Mouse (Mus musculus) kidney, postnatal 4 days (tissue): ENCODE results near the gene Fntb.

ENCODE experiments used
- DNase-seq, 2 experiments: peaks; one replicate each; pipeline ENCODE4 v3.0.0; 2021; ENCODE audit warnings: mixed read lengths in 2 of 2

Fntb gene

DNA sequence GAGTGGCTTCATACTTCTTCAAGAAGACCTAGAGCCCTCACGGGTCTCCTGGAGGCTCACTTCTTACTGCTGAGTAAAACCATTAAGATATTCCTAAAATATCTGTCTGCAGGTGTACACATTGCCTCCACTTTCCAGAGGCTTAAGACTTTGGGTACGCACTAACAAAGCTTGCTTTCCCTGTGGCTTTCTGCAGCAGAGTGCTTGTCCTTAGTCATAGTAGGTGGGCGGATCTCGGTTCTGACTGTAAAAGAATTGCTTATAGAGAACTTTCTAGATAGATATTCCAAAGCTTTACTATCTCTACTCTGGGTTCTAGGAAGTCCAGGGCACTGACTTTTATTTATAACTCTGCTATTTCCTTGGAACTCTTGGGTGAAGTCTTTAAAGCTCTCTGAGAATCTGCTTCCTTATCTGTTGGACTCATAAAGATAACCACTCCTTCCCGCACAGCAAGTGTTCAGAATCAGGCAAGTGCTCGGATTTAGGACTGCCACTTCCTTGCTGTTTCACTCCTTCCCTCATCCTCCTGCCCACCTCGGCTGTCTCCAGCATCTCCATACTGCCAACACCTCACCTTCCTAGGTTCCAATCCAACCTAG, 31.6 kb downstream of the Fntb start:
- DNase-seq, result no peak

- no peak for DNase-seq
These were observed 32.8 kb downstream of the Fntb start for GRCm38 (mm10) chr12:76798008-76798720.

DNA sequence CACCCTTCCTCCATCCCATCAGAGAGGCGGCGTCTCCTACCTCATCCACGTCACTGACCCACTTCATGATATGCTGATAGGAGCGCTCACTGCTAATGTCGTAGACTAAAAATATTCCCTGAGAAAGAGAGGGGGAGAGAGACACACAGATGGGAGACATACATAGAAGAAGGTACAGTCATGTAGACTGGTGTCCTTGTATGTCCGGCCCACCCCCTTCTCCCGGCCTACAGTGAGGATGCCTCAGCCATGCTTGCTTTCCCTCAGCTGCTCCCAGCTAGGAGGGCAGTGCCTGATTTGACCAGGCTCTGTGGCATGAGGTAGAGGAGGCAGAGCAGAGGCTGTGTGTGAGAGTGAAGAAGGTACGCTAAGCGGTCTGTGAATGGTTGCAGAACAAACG, 37.6 kb downstream of the Fntb start:
- no peak for DNase-seq

GRCm38 (mm10) chr12:76803700-76804252, 38.4 kb downstream of the Fntb start:
- peak; percentile 69 to 77 for DNase-seq

GRCm38 (mm10) chr12:76805056-76805811, 39.8 kb downstream of the Fntb start:
- DNase-seq, result no peak

DNA sequence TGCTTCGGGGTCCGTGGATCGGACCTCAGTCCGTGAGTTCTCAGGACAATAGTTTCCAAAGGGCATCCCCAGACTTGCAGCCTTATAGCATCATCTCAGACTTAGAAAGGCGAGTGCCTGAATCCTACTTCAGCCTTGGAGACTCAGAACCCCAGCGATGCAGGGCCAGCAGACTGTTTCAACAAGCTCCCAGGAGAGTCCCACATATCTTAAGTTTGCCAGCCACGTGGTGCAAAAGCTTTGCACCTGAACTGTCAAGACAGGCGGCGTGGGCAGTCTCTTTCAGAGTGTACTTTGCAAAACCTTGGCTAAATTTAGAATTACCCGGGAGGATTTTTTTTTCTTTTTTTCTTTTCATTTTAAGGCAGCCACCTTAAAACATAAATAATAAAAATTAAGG, 42.4 kb downstream of the Fntb start:
- DNase-seq, result no peak

- DNase-seq, result no peak
These were observed 45.1 kb downstream of the Fntb start for GRCm38 (mm10) chr12:76810491-76810890.

DNA sequence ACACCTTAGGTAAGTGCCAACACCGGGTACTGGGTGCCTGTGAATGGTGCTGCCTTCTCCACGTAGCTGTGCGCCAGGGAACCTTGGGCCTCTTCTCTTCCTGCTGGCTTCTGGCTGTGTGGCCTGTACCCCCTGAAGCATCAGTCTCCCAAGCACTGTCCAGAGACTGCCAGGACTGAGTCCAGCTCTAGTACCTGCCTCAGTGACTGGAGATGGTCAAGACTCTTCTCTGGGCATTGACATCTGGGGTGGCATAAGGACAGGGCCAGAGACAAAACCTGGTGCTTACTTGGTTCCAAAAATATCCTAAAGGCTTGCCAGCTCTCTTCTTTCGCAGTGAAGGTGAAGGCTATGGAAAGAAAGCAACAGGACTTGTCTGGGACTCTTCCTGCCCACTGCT, 45.6 kb downstream of the Fntb start:
- DNase-seq, result no peak

GRCm38 (mm10) chr12:76813543-76813942, 48.2 kb downstream of the Fntb start:
- DNase-seq, result no peak

DNA sequence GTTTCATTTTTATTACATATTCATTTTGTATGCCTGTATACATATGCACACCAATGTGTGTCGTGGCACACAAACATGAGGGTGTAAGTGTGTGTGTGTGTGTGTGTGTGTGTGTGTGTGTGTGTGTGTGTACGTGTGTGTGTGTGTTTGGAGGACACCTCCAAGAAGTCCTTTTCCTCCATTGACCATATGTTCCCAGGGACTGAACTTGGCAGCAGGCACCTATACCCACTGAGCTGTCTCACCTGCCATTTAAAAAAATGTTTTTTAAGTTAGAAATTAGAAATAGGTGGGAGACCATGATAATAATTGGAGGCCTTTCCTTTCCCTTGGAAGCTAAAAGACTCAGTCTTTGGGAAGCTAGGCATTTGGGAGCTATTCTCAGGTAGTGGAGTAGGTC, 48.7 kb downstream of the Fntb start:
- no peak for DNase-seq

- no peak for DNase-seq
These were observed 51.3 kb downstream of the Fntb start for GRCm38 (mm10) chr12:76816720-76817119.

DNA sequence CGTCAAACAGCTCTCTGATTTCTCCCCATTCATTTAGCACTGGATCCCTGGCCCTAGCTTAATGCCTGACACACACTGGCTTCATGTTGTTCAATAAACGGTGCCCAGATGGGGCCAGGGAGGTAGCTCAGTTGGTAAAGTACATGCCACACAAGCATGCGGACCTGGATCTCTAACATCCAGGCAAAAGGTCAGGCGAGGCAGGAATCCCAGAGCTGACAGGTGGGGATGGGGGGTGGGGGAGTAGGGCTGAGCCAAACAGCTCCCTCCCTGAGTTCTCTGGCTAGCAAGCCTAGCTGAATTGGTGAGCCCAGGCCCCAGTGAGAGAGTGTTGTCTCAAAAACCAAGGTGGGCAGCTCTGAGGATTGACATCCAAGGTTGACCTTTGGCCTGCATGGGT, 51.8 kb downstream of the Fntb start:
- no peak for DNase-seq

GRCm38 (mm10) chr12:76818120-76818519, 52.7 kb downstream of the Fntb start:
- DNase-seq, result peak; percentile 37 to 57

DNA sequence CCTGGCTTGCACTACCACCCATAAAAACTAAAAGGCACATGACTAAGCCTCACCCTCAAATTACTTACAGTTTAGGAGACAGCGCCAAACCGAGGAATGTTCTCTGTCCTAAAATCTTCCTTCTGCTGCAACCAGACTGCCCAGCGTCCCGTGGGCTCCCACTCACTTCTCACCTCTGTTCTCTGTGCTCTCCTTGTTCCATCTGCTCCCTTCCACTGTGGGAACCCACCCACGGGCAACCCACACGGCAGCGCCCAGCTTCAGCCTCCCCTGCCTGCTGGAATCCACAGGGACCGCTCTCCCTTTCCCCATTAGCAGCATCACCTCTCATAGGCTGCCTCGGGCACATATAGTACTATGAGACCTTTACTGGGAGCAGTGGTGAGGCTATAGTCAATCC, 53.5 kb downstream of the Fntb start:
- DNase-seq, result no peak

GRCm38 (mm10) chr12:76819816-76820215, 54.4 kb downstream of the Fntb start:
- DNase-seq, result no peak

DNA sequence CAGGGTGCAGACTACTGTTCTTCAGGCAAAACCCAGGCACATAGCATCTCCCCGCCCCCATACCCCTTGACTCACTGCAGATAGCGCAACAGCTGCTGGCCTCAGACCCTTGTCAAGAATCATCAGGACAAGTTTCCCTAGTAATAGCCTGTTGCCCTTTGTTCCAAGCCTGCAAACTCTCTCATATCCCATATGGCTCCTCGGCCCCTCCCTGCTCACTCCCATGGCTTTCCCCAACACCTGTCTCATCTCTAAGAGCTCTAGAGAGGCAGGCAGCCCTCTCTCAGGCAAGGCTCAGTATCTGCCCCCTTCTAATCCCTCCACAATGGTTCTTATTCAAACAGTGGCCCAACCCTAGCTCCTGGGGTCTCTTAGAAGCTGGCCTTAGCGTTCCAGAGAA, 55.2 kb downstream of the Fntb start:
- DNase-seq, result no peak

- DNase-seq, result peak; percentile 54 to 63
These were observed 56.7 kb downstream of the Fntb start for GRCm38 (mm10) chr12:76822002-76822650.

DNA sequence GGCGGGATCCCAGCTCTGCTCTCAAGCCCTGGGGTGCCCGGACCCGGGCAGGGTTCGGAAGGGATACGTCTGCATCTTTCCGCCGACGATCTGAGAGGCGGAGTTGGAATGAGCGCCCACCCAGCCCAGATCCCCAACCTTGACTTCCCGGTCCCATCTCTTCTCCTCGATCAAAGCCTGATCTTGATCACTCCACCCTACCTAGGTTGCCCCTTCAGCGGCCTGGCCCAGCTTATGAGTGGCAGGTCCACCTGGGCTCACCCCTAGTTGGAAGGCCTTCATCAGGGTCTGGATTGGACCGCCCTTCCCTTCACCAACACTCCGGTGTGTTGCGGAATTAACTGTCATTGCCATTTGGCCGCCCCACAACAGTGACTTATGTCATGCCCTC, 57.3 kb downstream of the Fntb start, which contains the start of gene Rab15:
Gene Rab15 (minus strand): TSS at position 258 of the 391 bp plus-strand sequence.
- DNase-seq, result no peak

- DNase-seq, result no peak
These were observed 59.9 kb downstream of the Fntb start for GRCm38 (mm10) chr12:76825283-76825682.

DNA sequence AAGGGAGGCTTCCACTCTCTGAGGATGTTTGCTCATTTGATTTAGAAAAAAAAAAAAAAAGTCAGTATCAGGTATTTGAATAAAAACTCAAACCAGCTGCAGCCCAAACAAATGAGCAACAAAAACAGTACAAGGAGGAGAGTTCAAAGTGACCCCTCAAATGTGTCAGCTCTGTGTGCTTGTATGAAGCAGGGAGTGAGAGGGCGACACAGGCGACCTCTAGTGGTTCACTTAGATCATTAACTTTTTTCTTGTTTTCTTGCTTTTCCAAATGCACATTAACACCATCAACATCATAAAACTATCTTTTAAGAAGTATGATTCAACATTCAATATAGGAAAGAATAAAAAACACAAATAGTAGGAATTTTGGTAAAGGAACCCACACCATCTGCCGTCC, 67.3 kb downstream of the Fntb start:
- peak; percentile 37 to 49 for DNase-seq

DNA sequence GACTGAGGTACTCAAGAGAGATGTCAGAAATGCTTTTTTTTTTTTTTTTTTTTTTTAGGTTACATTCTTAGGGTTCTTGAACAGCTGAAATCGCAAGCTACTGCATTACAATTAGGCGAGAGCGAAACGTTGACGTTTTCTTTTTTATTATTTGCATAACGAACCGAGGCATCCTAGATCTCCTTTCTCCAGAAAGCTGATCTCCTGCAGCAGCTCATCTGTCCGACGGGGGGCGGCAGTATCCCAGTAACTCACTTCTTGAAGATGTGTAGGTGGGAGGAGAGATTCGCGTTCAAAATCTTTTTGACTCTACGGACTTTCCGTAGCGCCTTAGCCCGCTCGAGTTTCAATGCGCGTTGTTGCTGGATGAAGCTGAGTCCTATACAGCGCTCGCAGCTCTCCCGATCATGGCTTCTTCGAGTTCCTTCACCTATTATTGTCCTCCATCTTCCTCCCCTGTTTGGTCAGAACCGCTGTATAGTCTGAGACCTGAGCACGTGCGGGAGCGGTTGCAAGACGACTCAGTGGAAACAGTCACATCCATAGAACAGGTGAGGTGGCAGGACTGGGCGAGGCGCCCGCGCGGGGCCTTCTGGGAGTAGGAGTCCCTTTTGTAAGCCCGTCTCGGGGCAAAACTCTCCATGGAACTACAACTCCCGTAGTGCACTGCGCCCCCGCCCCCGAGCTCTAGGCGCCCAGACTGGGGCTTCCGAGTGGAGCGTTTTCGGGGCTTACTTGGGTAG, 71.9 kb downstream of the Fntb start:
- peak; percentile 97 to 98 for DNase-seq
